Mouse (Mus musculus) liver, postnatal 0 days (tissue): Measurements from ENCODE around the gene Syt14.

Experiments
- CTCF ChIP-seq: sonication (generic); IDR thresholded peaks from 2 replicates; pipeline ENCODE4 v1.5.1; 2016; ENCODE audit warnings: antibody characterized with exemption, low read depth
- EP300 ChIP-seq: IDR thresholded peaks from 2 replicates; pipeline ENCODE4 v1.6.1; 2016; ENCODE audit warnings: antibody characterized with exemption, low read depth, mild to moderate bottlenecking

GRCm38 (mm10) chr1:192962323-192962722 lies 73.3 kb downstream of the Syt14 start:
- TF ChIP-seq CTCF: no peak
- no peak for TF ChIP-seq EP300
